Mouse (Mus musculus): ENCODE data around the gene Knstrn. TPM values are rescaled to one million over a fixed set of nuclear protein-coding genes. Genes with fewer than 3 reads are reported as not detected.
A peak's percentile ranks its signal among the peaks of the same experiment; 100 is the strongest.

The Knstrn gene
- total RNA-seq, 2 experiments from 2014 or later: 5.8 to 6.6 TPM

- DNase-seq: peak; percentile 69 to 81
Measured at GRCm38 (mm10) chr2:118899981-118900825, 86.4 kb downstream of the Knstrn start, which contains the start of gene Bahd1. Gene Bahd1 (plus strand): TSS chr2:118900377.

GRCm38 (mm10) chr2:118900826-118901140 lies 87.0 kb downstream of the Knstrn start:
- DNase-seq: no peak

GRCm38 (mm10) chr2:118901175-118902031 lies 87.6 kb downstream of the Knstrn start:
- DNase-seq: peak; percentile 99

GRCm38 (mm10) chr2:118902051-118903025 lies 88.5 kb downstream of the Knstrn start:
- DNase-seq: peak; percentile 82 to 85

- DNase-seq: peak; percentile 44 to 45
Measured at GRCm38 (mm10) chr2:118903333-118903741, 89.5 kb downstream of the Knstrn start.

Other genes starting within 250 kb of the Knstrn start
- 1 to 10 TPM; 4.9 to 6.5 TPM for gene Bub1b, start 215.8 kb upstream of the Knstrn start, total RNA-seq (2021)
- gene Pak6, start 150.7 kb upstream of the Knstrn start, total RNA-seq (2021): 10 to 100 TPM; 17.9 to 26.0 TPM
- gene Ankrd63, start 110.0 kb upstream of the Knstrn start, total RNA-seq (2021): under 1 TPM; 0.10 to 0.30 TPM
- gene Plcb2, start 85.6 kb upstream of the Knstrn start, total RNA-seq (2021): 1 to 10 TPM; 1.4 to 1.7 TPM
- 10 to 100 TPM; 35.5 to 40.5 TPM for gene Inafm2, start 68.2 kb upstream of the Knstrn start, total RNA-seq (2021)
- gene Ccdc9b, start 51.3 kb upstream of the Knstrn start, total RNA-seq (2021): 1 to 10 TPM; 4.8 to 5.6 TPM
- gene Phgr1, start 41.2 kb upstream of the Knstrn start, total RNA-seq (2021): not detected
- 10 to 100 TPM; 20.6 to 26.4 TPM for gene Disp2, start 34.3 kb upstream of the Knstrn start, total RNA-seq (2021)
- gene Ivd, start 48.0 kb downstream of the Knstrn start, total RNA-seq (2021): 100 to 1,000 TPM; 171 to 443 TPM
- gene Bahd1, start 86.4 kb downstream of the Knstrn start, total RNA-seq (2021): 10 to 100 TPM; 40.3 to 42.3 TPM
- 10 to 100 TPM in 1 of 2 experiments, 1 to 10 TPM in 1; 9.7 to 15.0 TPM for gene Chst14, start 112.5 kb downstream of the Knstrn start, total RNA-seq (2021)
- gene Ccdc32, start 215.4 kb downstream of the Knstrn start, total RNA-seq (2021): 10 to 100 TPM; 16.7 to 18.8 TPM
- 1 to 10 TPM; 5.0 to 5.1 TPM for gene Rpusd2, start 220.8 kb downstream of the Knstrn start, total RNA-seq (2021)
- 1 to 10 TPM; 2.1 to 2.4 TPM for gene Knl1, start 233.1 kb downstream of the Knstrn start, total RNA-seq (2021)

All from adrenal gland, postnatal 36 days (tissue).